Mouse (Mus musculus) E14TG2a.4 (cell line): Measurements from ENCODE around the gene Nsun5.
"Not testable (repeated sequence)": the region's sequence is repeated elsewhere in the genome, so short reads cannot be mapped to it uniquely, and the experiment has no call there.

Experiments used
- H3K27me3 ChIP-seq: 2 replicates; pipeline ENCODE4 v1.6.1; 2014; ENCODE audit warnings: low read length, control low read depth; ENCODE audit not compliant: insufficient read depth
- H3K36me3 ChIP-seq: 2 replicates; pipeline ENCODE4 v1.6.1; 2014; ENCODE audit warnings: low read length, control low read depth; ENCODE audit not compliant: insufficient read depth
- H3K4me1 ChIP-seq: replicated peaks from 2 replicates; pipeline ENCODE4 v1.6.1; 2014; ENCODE audit warnings: low read depth, low read length, control low read depth
- H3K4me3 ChIP-seq: replicated peaks from 2 replicates; pipeline ENCODE4 v1.5.1; 2014; ENCODE audit warnings: mild to moderate bottlenecking, low read length
- H3K9me3 ChIP-seq: 2 replicates; pipeline ENCODE4 v1.6.1; 2014; ENCODE audit warnings: low read length, control low read depth
- CTCF ChIP-seq: conservative IDR thresholded peaks from 2 replicates; pipeline ENCODE4 v1.5.1; 2014; ENCODE audit warnings: low read length
- NANOG ChIP-seq: IDR thresholded peaks from 2 replicates; pipeline ENCODE4 v1.6.1; 2014; ENCODE audit warnings: borderline replicate concordance, low read length, mixed read lengths
- POU5F1 ChIP-seq: IDR thresholded peaks from 2 replicates; pipeline ENCODE4 v1.6.1; 2014; ENCODE audit warnings: low read length, borderline replicate concordance

The Nsun5 gene

GRCm38 (mm10) chr5:135362572-135362971 lies 7.2 kb upstream of the Nsun5 start:
- peaks cover 11% of the 10 kb centered on the region for H3K9me3 ChIP-seq
- H3K27me3 ChIP-seq, result peaks cover 9% of the 10 kb centered on the region; the same call in 1 of the 2 replicates
- H3K4me1 ChIP-seq, result peaks cover 7% of the 10 kb centered on the region; the same call in 1 of the 2 replicates
- H3K4me3 ChIP-seq, result no peak overlapping the region
- H3K36me3 ChIP-seq, result no peaks in the 10 kb centered on the region
- TF ChIP-seq CTCF, result no peak

- TF ChIP-seq CTCF, result peak; percentile 73
- no peak for TF ChIP-seq POU5F1
These were observed 6.2 kb upstream of the Nsun5 start for GRCm38 (mm10) chr5:135363540-135363939.

GRCm38 (mm10) chr5:135367841-135368240 lies 1.9 kb upstream of the Nsun5 start:
- Histone ChIP-seq H3K36me3 (peaks cover 15% of the 10 kb centered on the region), H3K27me3 (peaks cover 9% of the 10 kb centered on the region; the same call in 1 of the 2 replicates), H3K4me1 (peaks cover 34% of the 10 kb centered on the region), H3K9me3 (no peaks in the 10 kb centered on the region), H3K4me3 (no peak overlapping the region)
- TF ChIP-seq CTCF (peak; percentile 83), NANOG (no peak)

More at GRCm38 (mm10) chr5:135363540-135363939, 6.2 kb upstream of the Nsun5 start:
- Histone ChIP-seq H3K4me1 (peaks cover 11% of the 10 kb centered on the region), H3K4me3 (no peak overlapping the region), H3K9me3 (peaks cover 11% of the 10 kb centered on the region), H3K27me3 (peaks cover 9% of the 10 kb centered on the region; the same call in 1 of the 2 replicates), H3K36me3 (no peaks in the 10 kb centered on the region)

- peaks cover 20% of the 10 kb centered on the region for H3K36me3 ChIP-seq
- H3K4me1 ChIP-seq, result peaks cover 34% of the 10 kb centered on the region
- H3K4me3 ChIP-seq, result no peak overlapping the region
- no peaks in the 10 kb centered on the region for H3K9me3 ChIP-seq
- peaks cover 9% of the 10 kb centered on the region; the same call in 1 of the 2 replicates for H3K27me3 ChIP-seq
- no peak for TF ChIP-seq CTCF
- no peak for TF ChIP-seq NANOG
- TF ChIP-seq POU5F1, result no peak
These were observed 1.4 kb upstream of the Nsun5 start for GRCm38 (mm10) chr5:135368312-135368711.

- H3K27me3 ChIP-seq, H3K9me3 ChIP-seq: not testable (repeated sequence)
- peak overlapping the region; percentile 99 for H3K4me3 ChIP-seq
- peaks cover 29% of the 10 kb centered on the region for H3K36me3 ChIP-seq
- H3K4me1 ChIP-seq, result peaks cover 31% of the 10 kb centered on the region
These were observed 557 bp upstream of the Nsun5 start for GRCm38 (mm10) chr5:135369196-135369595.

- Histone ChIP-seq H3K9me3 (no peaks in the 10 kb centered on the region), H3K36me3 (peaks cover 49% of the 10 kb centered on the region), H3K27me3 (no peaks in the 10 kb centered on the region), H3K4me3 (no peak overlapping the region; the same call in 1 of the 2 replicates), H3K4me1 (peaks cover 32% of the 10 kb centered on the region)
- no peak for TF ChIP-seq NANOG
These were observed 1.4 kb downstream of the Nsun5 start for GRCm38 (mm10) chr5:135371195-135371594.

GRCm38 (mm10) chr5:135373601-135374000 lies 3.8 kb downstream of the Nsun5 start:
- peaks cover 27% of the 10 kb centered on the region for H3K4me1 ChIP-seq
- H3K9me3 ChIP-seq, result no peaks in the 10 kb centered on the region
- peaks cover 73% of the 10 kb centered on the region for H3K36me3 ChIP-seq
- no peak overlapping the region for H3K4me3 ChIP-seq
- no peak for TF ChIP-seq NANOG
- TF ChIP-seq POU5F1, result no peak
- TF ChIP-seq CTCF, result peak; percentile 69
- H3K27me3 ChIP-seq, result no peaks in the 10 kb centered on the region

- H3K9me3 ChIP-seq, result no peaks in the 10 kb centered on the region
- H3K4me3 ChIP-seq, result no peak overlapping the region
- H3K27me3 ChIP-seq, result no peaks in the 10 kb centered on the region
- H3K36me3 ChIP-seq, result peaks cover 88% of the 10 kb centered on the region
- H3K4me1 ChIP-seq, result peaks cover 29% of the 10 kb centered on the region
- TF ChIP-seq NANOG (no peak), CTCF (no peak), POU5F1 (no peak)
These were observed 5.4 kb downstream of the Nsun5 start for GRCm38 (mm10) chr5:135375167-135375566.

- TF ChIP-seq POU5F1 (no peak), CTCF (no peak), NANOG (no peak)
- Histone ChIP-seq H3K9me3 (no peaks in the 10 kb centered on the region), H3K36me3 (peaks cover 99% of the 10 kb centered on the region), H3K4me3 (no peak overlapping the region), H3K4me1 (peaks cover 19% of the 10 kb centered on the region), H3K27me3 (no peaks in the 10 kb centered on the region)
These were observed 6.6 kb downstream of the Nsun5 start for GRCm38 (mm10) chr5:135376341-135376740.
